Mouse (Mus musculus): ENCODE results near the gene Pex3. TPM values are rescaled to one million over a fixed set of nuclear protein-coding genes. Genes with fewer than 3 reads are reported as not detected.
"Not testable (repeated sequence)": the region's sequence is repeated elsewhere in the genome, so short reads cannot be mapped to it uniquely, and the experiment has no call there.

The Pex3 gene
- polyA plus RNA-seq, 1 experiment from 2014 or later = 27.8 TPM

- 85% methylated on average over 4 of the region's 4 CpGs for WGBS
- no peak overlapping the region for H3K4me3 ChIP-seq
- H3K36me3 ChIP-seq (replicated peaks) = 0 out of 2 replicates have a peak, but pooled peaks cover 3% of the 10 kb centered on the region
- H3K4me2 ChIP-seq = no peak overlapping the region
- no peaks in the 10 kb centered on the region for H3K9me3 ChIP-seq
- no peak overlapping the region for H3K9ac ChIP-seq
- no peaks in the 10 kb centered on the region for H3K27me3 ChIP-seq (replicated peaks)
- H3K4me1 ChIP-seq = no peaks in the 10 kb centered on the region
- ATAC-seq (replicated peaks) = no peak
- no peak overlapping the region for H3K27ac ChIP-seq
Observed at GRCm38 (mm10) chr10:13521857-13522256, 31.1 kb downstream of the Pex3 start.

GRCm38 (mm10) chr10:13502371-13502770 is 50.6 kb downstream of the Pex3 start:
- no peak overlapping the region for H3K4me3 ChIP-seq
- peak overlapping the region; percentile 84; the same call in 1 of the 2 replicates for H3K4me2 ChIP-seq
- 0 out of 2 replicates have a peak, but pooled peaks cover 4% of the 10 kb centered on the region for H3K27me3 ChIP-seq (replicated peaks)
- no peak overlapping the region for H3K27ac ChIP-seq
- no peaks in the 10 kb centered on the region for H3K9me3 ChIP-seq
- no peak overlapping the region for H3K9ac ChIP-seq
- H3K4me1 ChIP-seq = peaks cover 7% of the 10 kb centered on the region; the same call in 1 of the 2 replicates
- no peak for ATAC-seq (replicated peaks)
- H3K36me3 ChIP-seq (replicated peaks) = no peaks in the 10 kb centered on the region
- 88% methylated on average over 8 of the region's 8 CpGs for WGBS

DNA sequence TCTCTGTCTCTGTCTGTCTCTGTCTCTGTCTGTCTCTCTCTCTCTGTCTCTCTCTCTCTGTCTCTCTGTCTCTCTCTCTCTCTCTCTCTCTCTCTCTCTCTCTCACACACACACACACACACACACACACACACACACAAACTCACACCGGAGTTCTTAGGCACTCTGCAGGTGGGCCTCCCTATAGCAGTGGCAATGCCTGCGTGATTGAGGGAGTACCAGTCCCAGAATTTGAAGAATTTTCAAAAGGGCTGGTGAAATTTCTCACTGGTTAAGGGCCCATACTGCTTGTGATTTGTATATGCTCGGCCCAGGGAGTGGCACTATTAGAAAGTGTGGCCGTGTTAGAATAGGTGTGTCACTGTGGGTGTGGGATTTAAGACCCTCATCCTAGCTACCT is 51.4 kb downstream of the Pex3 start:
- H3K4me1 ChIP-seq; H3K36me3 ChIP-seq (replicated peaks); H3K27me3 ChIP-seq (replicated peaks); H3K27ac ChIP-seq; H3K9me3 ChIP-seq: not testable (repeated sequence)
- Histone ChIP-seq H3K4me2 (peak overlapping the region; percentile 84), H3K9ac (peak overlapping the region; percentile 83), H3K4me3 (peak overlapping the region; percentile 67)
- WGBS = 57% methylated on average over 4 of the region's 4 CpGs
- peak; percentile 46; the same call in 1 of the 2 replicates for ATAC-seq (replicated peaks)

GRCm38 (mm10) chr10:13500938-13501496 is 51.9 kb downstream of the Pex3 start:
- Histone ChIP-seq H3K9me3 (no peaks in the 10 kb centered on the region), H3K4me3 (peak overlapping the region; percentile 67), H3K27ac (no peak overlapping the region), H3K4me1 (peaks cover 7% of the 10 kb centered on the region; the same call in 1 of the 2 replicates), H3K27me3 (replicated peaks) (0 out of 2 replicates have a peak, but pooled peaks cover 4% of the 10 kb centered on the region), H3K4me2 (peak overlapping the region; percentile 84), H3K9ac (peak overlapping the region; percentile 83), H3K36me3 (replicated peaks) (no peaks in the 10 kb centered on the region)
- ATAC-seq (replicated peaks) = peak; percentile 93
- under 1% methylated on average over 30 of the region's 30 CpGs for WGBS

DNA sequence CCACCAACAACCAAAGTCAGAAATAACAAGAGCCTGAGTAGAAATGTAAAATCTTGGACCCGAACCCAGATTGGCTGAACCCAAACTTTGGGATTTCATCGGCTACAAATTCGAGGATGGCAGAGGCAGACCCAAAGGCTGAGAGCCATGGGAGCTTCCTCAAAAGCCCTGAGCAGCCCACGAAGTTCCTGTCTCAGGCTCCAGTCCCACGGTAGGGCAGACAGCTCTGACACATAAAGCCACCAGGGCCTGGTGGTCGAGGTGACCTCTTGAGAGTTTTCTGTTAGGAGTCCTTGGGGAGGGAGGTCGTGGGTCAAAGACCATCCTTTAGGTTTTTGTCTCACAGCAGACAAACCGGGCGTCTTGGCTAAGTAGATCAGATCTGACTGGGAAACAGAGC is 52.5 kb downstream of the Pex3 start:
- Histone ChIP-seq H3K9ac (peak overlapping the region; percentile 83), H3K9me3 (no peaks in the 10 kb centered on the region), H3K36me3 (replicated peaks) (no peaks in the 10 kb centered on the region), H3K4me2 (peak overlapping the region; percentile 84), H3K27ac (no peak overlapping the region), H3K27me3 (replicated peaks) (0 out of 2 replicates have a peak, but pooled peaks cover 4% of the 10 kb centered on the region), H3K4me3 (peak overlapping the region; percentile 67), H3K4me1 (peaks cover 7% of the 10 kb centered on the region; the same call in 1 of the 2 replicates)
- ATAC-seq (replicated peaks) = peak; percentile 30
- WGBS = 43% methylated on average over 9 of the region's 9 CpGs

DNA sequence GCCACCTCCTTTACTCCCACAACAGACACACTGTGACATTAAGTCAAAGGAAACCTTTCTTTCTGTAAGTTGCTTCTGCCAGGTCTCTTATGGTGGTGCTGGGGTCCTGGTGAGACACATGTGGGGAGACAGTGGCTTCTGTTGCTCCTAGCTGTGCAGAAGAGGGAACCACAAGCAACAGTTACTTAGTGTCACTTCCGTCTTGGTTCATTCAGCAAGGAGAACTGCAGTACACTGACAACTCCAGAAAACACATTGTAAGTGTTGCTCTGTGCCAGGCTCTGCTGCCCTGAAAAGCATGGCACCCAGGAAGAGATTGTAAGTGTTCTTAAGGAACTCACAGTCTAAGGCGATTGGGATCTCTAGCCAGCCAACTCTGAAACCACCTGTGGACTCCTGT is 53.6 kb downstream of the Pex3 start, which contains the start of gene Fuca2:
Gene Fuca2 (plus strand): TSS at position 210 of the 400 bp plus-strand sequence.
- H3K27ac ChIP-seq = no peak within 1 kb of the TSS
- no peak within 1 kb of the TSS for H3K4me3 ChIP-seq
- no peak within 1 kb of the TSS for H3K4me2 ChIP-seq
- H3K27me3 ChIP-seq (replicated peaks) = 0 out of 2 replicates have a peak, but pooled peaks cover 4% of the 10 kb centered on the region
- H3K36me3 ChIP-seq (replicated peaks) = no peaks in the 10 kb centered on the region
- H3K9ac ChIP-seq = no peak within 1 kb of the TSS
- 88% methylated on average over 2 of the region's 2 CpGs for WGBS
- H3K4me1 ChIP-seq = peaks cover 7% of the 10 kb centered on the region; the same call in 1 of the 2 replicates
- ATAC-seq (replicated peaks) = no peak
- H3K9me3 ChIP-seq = no peaks in the 10 kb centered on the region

GRCm38 (mm10) chr10:13496315-13496714 is 56.6 kb downstream of the Pex3 start:
- no peak overlapping the region for H3K4me2 ChIP-seq
- no peak for ATAC-seq (replicated peaks)
- H3K9ac ChIP-seq = no peak overlapping the region
- no peaks in the 10 kb centered on the region for H3K36me3 ChIP-seq (replicated peaks)
- H3K27ac ChIP-seq = no peak overlapping the region
- no peak overlapping the region for H3K4me3 ChIP-seq
- H3K4me1 ChIP-seq = peaks cover 4% of the 10 kb centered on the region; the same call in 1 of the 2 replicates
- 0 out of 2 replicates have a peak, but pooled peaks cover 4% of the 10 kb centered on the region for H3K27me3 ChIP-seq (replicated peaks)
- no peaks in the 10 kb centered on the region for H3K9me3 ChIP-seq
- 91% methylated on average over 3 of the region's 3 CpGs for WGBS

GRCm38 (mm10) chr10:13493978-13494686 is 58.8 kb downstream of the Pex3 start:
- H3K36me3 ChIP-seq (replicated peaks) = no peaks in the 10 kb centered on the region
- no peak overlapping the region for H3K27ac ChIP-seq
- 0 out of 2 replicates have a peak, but pooled peaks cover under 1% of the 10 kb centered on the region for H3K27me3 ChIP-seq (replicated peaks)
- no peak for ATAC-seq (replicated peaks)
- H3K9ac ChIP-seq = no peak overlapping the region
- no peaks in the 10 kb centered on the region for H3K9me3 ChIP-seq
- H3K4me3 ChIP-seq = no peak overlapping the region
- no peak overlapping the region for H3K4me2 ChIP-seq
- no peaks in the 10 kb centered on the region for H3K4me1 ChIP-seq
- 88% methylated on average over 9 of the region's 9 CpGs for WGBS

DNA sequence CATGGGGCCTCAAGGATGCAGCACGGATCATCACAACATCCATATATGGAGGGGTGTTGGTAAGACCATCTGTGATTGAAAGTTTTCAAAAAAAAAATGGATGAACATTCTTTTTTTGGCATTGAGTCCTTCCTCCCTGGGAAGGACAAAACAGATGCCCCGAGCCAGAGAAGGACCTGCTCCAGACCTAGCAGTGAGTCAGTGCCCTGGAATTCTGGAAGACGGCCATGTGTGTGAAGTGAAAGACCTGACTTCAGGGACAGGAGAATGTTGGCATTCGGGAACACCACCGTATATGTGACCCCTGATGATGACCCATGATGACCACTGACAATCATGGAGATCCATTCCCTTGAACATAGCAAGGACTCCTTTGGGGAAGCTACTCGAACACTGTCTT is 63.3 kb downstream of the Pex3 start:
- H3K36me3 ChIP-seq (replicated peaks) = no peaks in the 10 kb centered on the region
- ATAC-seq (replicated peaks) = no peak
- H3K27me3 ChIP-seq (replicated peaks) = no peaks in the 10 kb centered on the region
- H3K4me2 ChIP-seq = no peak overlapping the region
- 87% methylated on average over 6 of the region's 6 CpGs for WGBS
- no peak overlapping the region for H3K4me3 ChIP-seq
- no peak overlapping the region for H3K27ac ChIP-seq
- no peaks in the 10 kb centered on the region for H3K4me1 ChIP-seq
- no peak overlapping the region for H3K9ac ChIP-seq
- H3K9me3 ChIP-seq = no peaks in the 10 kb centered on the region

GRCm38 (mm10) chr10:13485958-13486357 is 67.0 kb downstream of the Pex3 start:
- Histone ChIP-seq H3K27ac (no peak overlapping the region), H3K27me3 (replicated peaks) (no peaks in the 10 kb centered on the region), H3K9me3 (no peaks in the 10 kb centered on the region), H3K4me1 (no peaks in the 10 kb centered on the region), H3K36me3 (replicated peaks) (no peaks in the 10 kb centered on the region), H3K4me3 (no peak overlapping the region), H3K4me2 (no peak overlapping the region), H3K9ac (no peak overlapping the region)
- ATAC-seq (replicated peaks) = 0 out of 2 replicates have a peak, but pooled peaks have one; percentile 25
- WGBS = 41% methylated on average over 4 of the region's 4 CpGs

DNA sequence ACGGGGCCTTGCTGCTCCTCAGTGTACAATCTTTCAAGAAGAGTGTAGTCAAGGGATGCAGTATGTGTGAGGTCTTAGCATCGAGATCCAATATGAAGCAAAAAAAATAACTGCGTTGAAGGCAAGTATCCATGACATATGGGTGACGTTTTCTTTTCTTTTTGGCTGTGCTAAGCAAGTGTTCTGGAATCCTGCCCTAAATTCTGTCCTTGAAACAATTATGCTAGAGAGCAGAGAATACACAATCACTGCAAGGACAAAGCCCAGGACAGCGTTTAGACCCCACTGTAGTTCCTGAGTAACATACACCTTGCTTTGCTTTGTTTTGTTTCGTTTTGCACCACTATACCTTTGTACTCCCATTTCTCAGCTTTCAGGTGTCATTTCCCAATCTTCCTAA is 73.6 kb downstream of the Pex3 start:
- Histone ChIP-seq H3K27me3 (replicated peaks) (peaks cover 14% of the 10 kb centered on the region), H3K9me3 (no peaks in the 10 kb centered on the region), H3K36me3 (replicated peaks) (no peaks in the 10 kb centered on the region), H3K4me3 (no peak overlapping the region), H3K4me2 (no peak overlapping the region), H3K9ac (no peak overlapping the region), H3K4me1 (0 out of 2 replicates have a peak, but pooled peaks cover 7% of the 10 kb centered on the region), H3K27ac (no peak overlapping the region)
- WGBS = 87% methylated on average over 6 of the region's 6 CpGs
- no peak for ATAC-seq (replicated peaks)

DNA sequence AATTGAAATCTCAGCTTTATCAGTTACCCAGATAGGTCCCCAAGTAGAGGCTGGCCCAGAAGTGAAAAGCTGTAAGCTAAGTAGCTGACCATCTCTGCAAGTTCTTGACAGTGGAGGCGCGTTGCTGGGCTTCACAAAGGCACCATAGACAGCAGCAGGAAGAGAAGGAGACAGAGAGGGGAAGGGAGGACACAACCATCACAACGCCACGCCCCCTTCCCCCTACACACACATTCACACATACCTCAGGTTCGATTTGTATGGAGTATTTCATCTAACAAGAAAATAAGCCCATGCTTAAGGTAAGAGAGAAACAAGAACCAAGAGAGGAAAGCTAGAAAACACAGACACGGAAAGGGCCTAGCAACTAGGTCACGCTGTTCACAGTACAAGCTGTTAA is 77.8 kb downstream of the Pex3 start:
- Histone ChIP-seq H3K4me3 (no peak overlapping the region; the same call in 1 of the 2 replicates), H3K9me3 (no peaks in the 10 kb centered on the region), H3K27me3 (replicated peaks) (peaks cover 24% of the 10 kb centered on the region), H3K4me1 (peaks cover 13% of the 10 kb centered on the region; the same call in 1 of the 2 replicates), H3K9ac (no peak overlapping the region), H3K4me2 (peak overlapping the region; percentile 100), H3K27ac (no peak overlapping the region), H3K36me3 (replicated peaks) (no peaks in the 10 kb centered on the region)
- no peak for ATAC-seq (replicated peaks)
- WGBS = 43% methylated on average over 7 of the region's 7 CpGs
